ENCODE assay signal across 8 mouse cellular contexts in the genomic region with DNA sequence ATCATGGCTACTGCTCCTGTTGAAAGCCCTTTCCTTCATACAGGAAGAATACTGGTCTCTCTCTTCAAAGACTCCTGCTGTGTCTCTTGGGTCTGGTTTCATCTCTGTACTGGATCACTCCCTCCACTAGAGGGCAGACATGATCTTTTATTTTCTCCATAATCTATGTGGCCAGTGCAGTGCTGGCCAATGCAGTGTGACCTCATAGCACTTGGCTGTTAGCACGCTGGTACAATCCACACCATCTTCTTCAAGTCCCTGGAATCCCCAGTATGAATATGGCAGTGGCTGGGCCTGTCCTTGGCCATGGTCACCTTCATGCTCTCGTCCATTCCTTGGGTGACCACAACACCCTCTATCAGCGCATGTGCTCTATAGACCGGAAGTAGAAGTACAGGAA. TPM values are rescaled to one million over a fixed set of nuclear protein-coding genes. Genes with fewer than 3 reads are reported as not detected.
DNase-seq lines count a peak whose midpoint lies in the region; ATAC-seq lines count a peak whose summit lies in the region.

No protein-coding gene starts in this region.

- H3K36me3 ChIP-seq in heart, embryonic 14.5 days (ENCODE audit: control insufficient read depth, insufficient read depth, low read length) = peaks cover 41% of the 10 kb centered on the region
- H3K36me3 ChIP-seq in stomach, embryonic 15.5 days = peaks cover 11% of the 10 kb centered on the region; the same call in 1 of the 2 replicates

- peak; percentile 66; the same call in 1 of the 2 replicates for ATAC-seq in heart, embryonic 14.5 days (ENCODE audit: insufficient number of reproducible peaks, insufficient read depth, low FRiP score, low read depth)
- peak; percentile 50; the same call in 1 of the 2 replicates for ATAC-seq in stomach, embryonic 15.5 days (ENCODE audit: insufficient read depth, low FRiP score, low read depth)

- H3K9ac ChIP-seq in heart, embryonic 14.5 days (ENCODE audit: low read length) = no peak overlapping the region
- H3K9ac ChIP-seq in stomach, embryonic 15.5 days = no peak overlapping the region

- 71% methylated on average over 4 of the region's 4 CpGs for WGBS in heart, embryonic 14.5 days
- 80% methylated on average over 4 of the region's 4 CpGs for WGBS in stomach, embryonic 15.5 days

- no peak overlapping the region for H3K4me2 ChIP-seq in heart, embryonic 14.5 days (ENCODE audit: low read length)
- H3K4me2 ChIP-seq in stomach, embryonic 15.5 days = no peak overlapping the region

- no peak overlapping the region for H3K4me3 ChIP-seq in heart, embryonic 14.5 days (ENCODE audit: control insufficient read depth in 1 of 2, insufficient read depth in 1 of 2, low read depth in 1 of 2, low read length in 2 of 2)
- no peak overlapping the region for H3K4me3 ChIP-seq in stomach, embryonic 15.5 days (replicated peaks)

- no peaks in the 10 kb centered on the region for H3K27me3 ChIP-seq in heart, embryonic 14.5 days (ENCODE audit: control insufficient read depth, insufficient read depth, low read length)
- no peaks in the 10 kb centered on the region for H3K27me3 ChIP-seq in stomach, embryonic 15.5 days (replicated peaks)

- no peaks in the 10 kb centered on the region for H3K4me1 ChIP-seq in heart, embryonic 14.5 days (ENCODE audit: control insufficient read depth in 2 of 2, insufficient read depth in 2 of 2, low read length in 2 of 2)
- no peaks in the 10 kb centered on the region for H3K4me1 ChIP-seq in stomach, embryonic 15.5 days

- H3K27ac ChIP-seq in heart, embryonic 14.5 days (replicated peaks in 1 of 2; ENCODE audit: control insufficient read depth in 1 of 2, insufficient read depth in 1 of 2, low read depth in 2 of 2, low read length in 2 of 2) = no peak overlapping the region
- H3K27ac ChIP-seq in stomach, embryonic 15.5 days = no peak overlapping the region

- DNase-seq in thymus, postnatal 25 days = peak; percentile 7
- no peak for DNase-seq in thymus, postnatal 4 days
- peak; percentile 67 to 83 for DNase-seq in cerebellum, postnatal 10 days
- peak; percentile 50 for DNase-seq in kidney, postnatal 14 days
- peak; percentile 76 for DNase-seq in lung, postnatal 36 days
- no peak for DNase-seq in urinary bladder, adult 18-20 months (ENCODE audit: low spot score in 2 of 2)

- H3K9me3 ChIP-seq in heart, embryonic 14.5 days (ENCODE audit: control insufficient read depth, low read length) = no peaks in the 10 kb centered on the region
- H3K9me3 ChIP-seq in stomach, embryonic 15.5 days = no peaks in the 10 kb centered on the region

RNA-seq across cellular contexts. Expression of a gene that starts 27.1 kb away (rescaled TPM):
- polyA plus RNA-seq in heart, embryonic 14.5 days (2014; fragmentation: Nextera tagmentation; extraction: Ambion mirVana) = 7.2 TPM in 2 replicates
- polyA plus RNA-seq in stomach, embryonic 15.5 days (2015; fragmentation: Nextera tagmentation; extraction: Ambion mirVana) = 28.6 and 29.7 TPM in 2 replicates

Comparison
In these comparisons a context has a peak if more than half of its experiments do, and no peak if none do; other contexts are left out.
1. DNase-seq: peak in thymus, postnatal 25 days (single experiment), cerebellum, postnatal 10 days (2 of 2), kidney, postnatal 14 days (single experiment) and lung, postnatal 36 days (single experiment); none in thymus, postnatal 4 days (single experiment) and urinary bladder, adult 18-20 months (0 of 2).